Mouse (Mus musculus): Measurements from ENCODE around the gene Uap1l1. TPM values are rescaled to one million over a fixed set of nuclear protein-coding genes. Genes with fewer than 3 reads are reported as not detected.

Uap1l1 gene
- total RNA-seq, 2 experiments from 2014 or later = 15.8 to 24.9 TPM

- TF ChIP-seq CTCF (IDR thresholded peaks at IDR 0.05) = no peak
- Histone ChIP-seq H3K4me3 (peak overlapping the region; percentile 80), H3K27ac (peak overlapping the region; percentile 87)
- intact Hi-C loops (cut with DNase I) = no loop called here
- no peak for DNase-seq (ENCODE audit: extremely low spot score in 1 of 2, low spot score in 2 of 2)
Observed at GRCm38 (mm10) chr2:25364761-25365090, 756 bp downstream of the Uap1l1 start.

GRCm38 (mm10) chr2:25364313-25364712 lies 1.2 kb downstream of the Uap1l1 start:
- TF ChIP-seq CTCF (IDR thresholded peaks at IDR 0.05) = no peak
- intact Hi-C loops (cut with DNase I) = no loop called here
- DNase-seq (ENCODE audit: extremely low spot score in 1 of 2, low spot score in 2 of 2) = no peak
- no peak overlapping the region for H3K27ac ChIP-seq
- H3K4me3 ChIP-seq = no peak overlapping the region; the same call in 1 of the 2 replicates

- intact Hi-C loops (cut with DNase I) = no loop called here
- DNase-seq (ENCODE audit: extremely low spot score in 1 of 2, low spot score in 2 of 2) = no peak
- H3K4me3 ChIP-seq = no peak overlapping the region
- H3K27ac ChIP-seq = no peak overlapping the region
- no peak for TF ChIP-seq CTCF (IDR thresholded peaks at IDR 0.05)
Observed at GRCm38 (mm10) chr2:25363478-25364178, 1.9 kb downstream of the Uap1l1 start.

- no peak overlapping the region for H3K4me3 ChIP-seq
- intact Hi-C loops (cut with DNase I) = no loop called here
- H3K27ac ChIP-seq = no peak overlapping the region
- TF ChIP-seq CTCF (IDR thresholded peaks at IDR 0.05) = no peak
- no peak for DNase-seq (ENCODE audit: extremely low spot score in 1 of 2, low spot score in 2 of 2)
Observed at GRCm38 (mm10) chr2:25359848-25360247, 5.6 kb downstream of the Uap1l1 start.

GRCm38 (mm10) chr2:25356208-25357079 lies 9.0 kb downstream of the Uap1l1 start, which contains the start of gene Dpp7:
TSS of gene Dpp7 (minus strand) at chr2:25356359.
- peak; percentile 80 to 82 for DNase-seq (ENCODE audit: extremely low spot score in 1 of 2, low spot score in 2 of 2)
- no peak for TF ChIP-seq CTCF (IDR thresholded peaks at IDR 0.05)
- intact Hi-C loops (cut with DNase I) = no loop called here
- Histone ChIP-seq H3K4me3 (peak within 1 kb of the TSS; percentile 52), H3K27ac (0 out of 2 replicates have a peak within 1 kb of the TSS, but pooled peaks have one; percentile 11)

GRCm38 (mm10) chr2:25355419-25356066 lies 9.9 kb downstream of the Uap1l1 start:
- no peak overlapping the region for H3K27ac ChIP-seq

GRCm38 (mm10) chr2:25354211-25354610 lies 11.3 kb downstream of the Uap1l1 start:
- TF ChIP-seq CTCF (IDR thresholded peaks at IDR 0.05) = no peak
- DNase-seq (ENCODE audit: extremely low spot score in 1 of 2, low spot score in 2 of 2) = no peak
- intact Hi-C loops (cut with DNase I) = no loop called here
- H3K27ac ChIP-seq = no peak overlapping the region
- H3K4me3 ChIP-seq = no peak overlapping the region

More at GRCm38 (mm10) chr2:25355419-25356066, 9.9 kb downstream of the Uap1l1 start:
- no peak for TF ChIP-seq CTCF (IDR thresholded peaks at IDR 0.05)
- intact Hi-C loops (cut with DNase I) = no loop called here
- no peak for DNase-seq (ENCODE audit: extremely low spot score in 1 of 2, low spot score in 2 of 2)
- peak overlapping the region; percentile 52 for H3K4me3 ChIP-seq

GRCm38 (mm10) chr2:25350701-25351100 lies 14.8 kb downstream of the Uap1l1 start:
- intact Hi-C loops (cut with DNase I) = no loop called here
- DNase-seq (ENCODE audit: extremely low spot score in 1 of 2, low spot score in 2 of 2) = no peak
- no peak for TF ChIP-seq CTCF (IDR thresholded peaks at IDR 0.05)
- Histone ChIP-seq H3K27ac (no peak overlapping the region), H3K4me3 (no peak overlapping the region)

- no peak for TF ChIP-seq CTCF (IDR thresholded peaks at IDR 0.05)
- no peak overlapping the region for H3K27ac ChIP-seq
- DNase-seq (ENCODE audit: extremely low spot score in 1 of 2, low spot score in 2 of 2) = no peak
- H3K4me3 ChIP-seq = no peak overlapping the region
- intact Hi-C loops (cut with DNase I) = no loop called here
Observed at GRCm38 (mm10) chr2:25349499-25349898, 16.0 kb downstream of the Uap1l1 start.

GRCm38 (mm10) chr2:25348162-25348561 lies 17.3 kb downstream of the Uap1l1 start:
- Histone ChIP-seq H3K27ac (no peak overlapping the region), H3K4me3 (no peak overlapping the region)
- intact Hi-C loops (cut with DNase I) = no loop called here
- TF ChIP-seq CTCF (IDR thresholded peaks at IDR 0.05) = no peak
- DNase-seq (ENCODE audit: extremely low spot score in 1 of 2, low spot score in 2 of 2) = no peak

GRCm38 (mm10) chr2:25338303-25338702 lies 27.2 kb downstream of the Uap1l1 start:
- H3K27ac ChIP-seq = no peak overlapping the region
- no peak for TF ChIP-seq CTCF (IDR thresholded peaks at IDR 0.05)
- no peak for DNase-seq (ENCODE audit: extremely low spot score in 1 of 2, low spot score in 2 of 2)
- no peak overlapping the region for H3K4me3 ChIP-seq
- intact Hi-C loops (cut with DNase I) = no loop called here

- Histone ChIP-seq H3K27ac (no peak overlapping the region), H3K4me3 (peak overlapping the region; percentile 91)
- DNase-seq (ENCODE audit: extremely low spot score in 1 of 2, low spot score in 2 of 2) = no peak
- intact Hi-C loops (cut with DNase I) = loop anchor here (2.0 kb wide), 2 partner anchors 61 to 69 kb away; partner anchors contain the start of genes Anapc2 and Ssna1
- no peak for TF ChIP-seq CTCF (IDR thresholded peaks at IDR 0.05)
Observed at GRCm38 (mm10) chr2:25333569-25333968, 31.9 kb downstream of the Uap1l1 start.

Measured in left cerebral cortex, adult 2 months (tissue).